Mouse (Mus musculus) erythroblast, embryonic 14.5 days (primary cell): ENCODE data around the gene Cenpt. TPM values are rescaled to one million over a fixed set of nuclear protein-coding genes. Genes with fewer than 3 reads are reported as not detected.

Source experiments
- H3K27me3 ChIP-seq: 2 replicates; pipeline ENCODE4 v1.6.1; 2012; ENCODE audit warnings: inconsistent platforms; ENCODE audit not compliant: control insufficient read depth
- H3K36me3 ChIP-seq: 2 replicates; pipeline ENCODE4 v1.6.1; 2012; ENCODE audit warnings: mild to moderate bottlenecking, inconsistent platforms; ENCODE audit not compliant: control insufficient read depth
- H3K4me1 ChIP-seq: 2 replicates; pipeline ENCODE4 v1.6.1; 2012; ENCODE audit warnings: inconsistent platforms; ENCODE audit not compliant: control insufficient read depth
- H3K4me3 ChIP-seq: replicated peaks from 2 replicates; pipeline ENCODE3; 2012; ENCODE audit warnings: moderate library complexity, mild to moderate bottlenecking, inconsistent platforms
- H3K9me3 ChIP-seq: 2 replicates; pipeline ENCODE4 v1.6.1; 2012; ENCODE audit warnings: low read length, inconsistent platforms, mixed read lengths; ENCODE audit not compliant: control insufficient read depth
- GATA1 ChIP-seq: IDR thresholded peaks from 2 replicates; pipeline ENCODE4 v1.6.1; 2012; ENCODE audit warnings: low read length, inconsistent platforms, mixed read lengths
- TAL1 ChIP-seq: IDR thresholded peaks from 3 replicates; pipeline ENCODE4 v1.6.1; 2012; ENCODE audit warnings: low read length, inconsistent platforms, mixed read lengths
- polyA plus RNA-seq: library from polyadenylated mRNA; stranded (reverse); fragments of >175 nt; gene quantifications from 2 replicates; pipeline ENCODE4 v1.2.3, GENCODE M21; 2012

The Cenpt gene
- polyA plus RNA-seq, 1 experiment, result 7.1 TPM

DNA sequence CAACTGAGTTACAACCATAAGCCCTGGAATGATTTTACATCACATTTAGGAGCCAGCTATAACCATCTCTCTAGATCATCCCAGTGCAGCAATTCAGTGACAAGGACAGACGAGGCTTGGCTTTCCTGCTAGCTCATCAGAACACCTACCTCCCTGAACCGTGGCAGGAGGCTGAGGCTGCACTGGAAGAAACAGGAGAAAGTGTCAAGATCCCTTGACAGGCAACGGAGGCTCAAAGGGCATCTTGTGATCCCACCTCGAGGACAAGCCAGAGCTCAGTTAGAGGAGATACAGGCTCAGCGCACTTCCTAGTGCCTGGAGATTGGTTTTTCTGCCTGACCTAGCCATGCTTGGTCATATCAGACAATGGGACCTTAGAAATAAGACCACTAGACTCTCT lies 40.6 kb downstream of the Cenpt start:
- H3K36me3 ChIP-seq, result peaks cover 96% of the 10 kb centered on the region
- H3K4me1 ChIP-seq, result peaks cover 90% of the 10 kb centered on the region
- TF ChIP-seq TAL1 (no peak), GATA1 (no peak)
- no peaks in the 10 kb centered on the region for H3K27me3 ChIP-seq
- peak overlapping the region; percentile 45 for H3K4me3 ChIP-seq
- H3K9me3 ChIP-seq, result no peaks in the 10 kb centered on the region

GRCm38 (mm10) chr8:105811543-105811942 lies 41.5 kb downstream of the Cenpt start:
- Histone ChIP-seq H3K4me1 (peaks cover 91% of the 10 kb centered on the region), H3K36me3 (peaks cover 96% of the 10 kb centered on the region), H3K9me3 (no peaks in the 10 kb centered on the region), H3K27me3 (no peaks in the 10 kb centered on the region), H3K4me3 (peak overlapping the region; percentile 45)
- no peak for TF ChIP-seq TAL1
- no peak for TF ChIP-seq GATA1

DNA sequence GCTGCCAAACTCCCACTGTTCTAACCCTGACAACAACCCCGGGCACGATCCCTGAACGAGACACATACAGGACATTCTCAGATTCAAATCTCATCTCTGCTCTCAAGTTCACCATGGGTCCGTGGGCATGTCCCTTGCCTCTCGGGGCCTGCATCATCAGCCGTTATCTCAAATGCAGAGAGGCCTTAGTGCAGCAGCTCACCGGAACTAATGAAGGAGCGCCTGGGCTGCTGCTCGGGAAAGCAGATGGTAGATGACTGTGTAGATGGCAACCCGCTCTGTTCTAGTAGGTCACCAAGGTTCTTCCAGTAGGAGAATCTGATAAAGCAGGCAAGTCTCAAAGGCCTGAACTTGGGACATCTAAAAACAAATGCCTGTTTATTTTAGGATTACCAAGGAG lies 42.0 kb downstream of the Cenpt start:
- H3K36me3 ChIP-seq, result peaks cover 98% of the 10 kb centered on the region
- TF ChIP-seq GATA1, result peak; percentile 44
- TF ChIP-seq TAL1, result no peak
- peak overlapping the region; percentile 45 for H3K4me3 ChIP-seq
- peaks cover 93% of the 10 kb centered on the region for H3K4me1 ChIP-seq
- no peaks in the 10 kb centered on the region for H3K27me3 ChIP-seq
- no peaks in the 10 kb centered on the region for H3K9me3 ChIP-seq

DNA sequence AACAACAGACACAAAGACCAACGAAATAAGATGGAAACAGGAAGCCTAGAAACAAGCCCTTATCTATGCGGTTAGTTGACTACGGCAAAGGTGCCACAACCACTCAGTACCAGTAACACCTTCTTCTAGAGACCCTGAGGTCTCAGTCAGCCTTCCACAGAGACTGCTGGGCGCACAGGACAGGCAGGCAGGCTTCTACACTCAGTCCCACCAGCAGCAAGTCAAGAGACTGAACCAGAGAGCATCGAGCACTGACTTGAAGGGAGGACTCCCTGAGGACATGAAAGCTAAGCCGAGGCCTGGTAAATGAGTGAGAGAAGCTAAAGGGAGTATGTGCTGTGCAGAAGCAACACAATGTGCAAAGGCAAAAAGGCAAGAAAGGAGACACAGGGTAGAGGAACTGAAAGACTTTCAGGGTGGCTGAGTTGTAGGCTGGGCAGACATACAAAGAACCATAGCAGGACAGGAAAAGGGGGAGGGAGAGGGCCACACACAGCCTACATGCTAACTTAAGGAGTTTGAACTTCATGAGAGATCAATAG lies 42.8 kb downstream of the Cenpt start:
- Histone ChIP-seq H3K4me1 (peaks cover 94% of the 10 kb centered on the region), H3K36me3 (peaks cover 98% of the 10 kb centered on the region), H3K27me3 (no peaks in the 10 kb centered on the region)

DNA sequence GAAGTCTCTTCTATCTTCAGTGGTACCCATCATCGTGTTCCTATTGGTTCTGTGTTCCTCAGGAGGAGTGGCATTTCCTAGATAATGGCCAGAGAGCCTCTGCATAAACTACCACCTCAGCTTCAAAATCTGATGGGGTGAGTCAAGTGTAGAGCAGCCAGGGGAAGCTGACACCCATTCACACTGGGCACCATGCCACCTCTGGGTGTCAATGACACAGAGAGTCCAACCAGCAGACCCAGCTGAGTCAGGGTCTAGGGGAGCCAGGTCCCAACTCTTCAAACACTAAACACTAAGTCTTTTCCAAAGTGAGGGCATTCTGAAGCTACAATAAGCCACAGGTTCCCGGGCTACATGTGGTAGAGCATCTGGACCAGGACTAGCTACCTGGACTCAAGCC lies 44.6 kb downstream of the Cenpt start:
- peaks cover 93% of the 10 kb centered on the region for H3K4me1 ChIP-seq
- peak overlapping the region; percentile 6 for H3K4me3 ChIP-seq
- H3K36me3 ChIP-seq, result peaks cover 99% of the 10 kb centered on the region
- TF ChIP-seq TAL1 (no peak), GATA1 (no peak)
- no peaks in the 10 kb centered on the region for H3K27me3 ChIP-seq
- H3K9me3 ChIP-seq, result no peaks in the 10 kb centered on the region

More for the DNA sequence above, 42.8 kb downstream of the Cenpt start:
- TF ChIP-seq TAL1, result no peak
- no peak for TF ChIP-seq GATA1
- Histone ChIP-seq H3K9me3 (no peaks in the 10 kb centered on the region), H3K4me3 (peak overlapping the region; percentile 45)

DNA sequence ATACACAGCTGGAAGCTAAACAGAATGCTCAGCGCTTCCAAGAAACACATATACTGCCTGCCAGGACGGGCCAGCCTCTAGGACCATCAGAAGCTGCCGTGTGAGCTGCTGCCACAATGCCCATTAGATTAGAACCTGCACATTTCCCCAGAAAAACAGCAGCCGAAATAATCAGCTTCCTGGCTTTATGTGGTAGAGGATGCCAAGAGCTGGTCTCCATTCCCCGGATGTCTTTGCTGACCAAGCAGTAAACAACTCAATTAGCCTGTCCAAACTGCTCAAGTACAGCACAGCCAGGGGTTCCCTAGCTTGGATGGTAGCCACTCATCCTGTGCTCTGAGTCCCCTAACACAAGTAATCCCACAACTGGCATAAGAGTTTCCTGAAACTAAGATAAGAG lies 45.3 kb downstream of the Cenpt start:
- Histone ChIP-seq H3K27me3 (no peaks in the 10 kb centered on the region), H3K36me3 (peaks cover 99% of the 10 kb centered on the region), H3K4me3 (peak overlapping the region; percentile 2), H3K9me3 (no peaks in the 10 kb centered on the region), H3K4me1 (peaks cover 93% of the 10 kb centered on the region)
- no peak for TF ChIP-seq GATA1
- no peak for TF ChIP-seq TAL1

DNA sequence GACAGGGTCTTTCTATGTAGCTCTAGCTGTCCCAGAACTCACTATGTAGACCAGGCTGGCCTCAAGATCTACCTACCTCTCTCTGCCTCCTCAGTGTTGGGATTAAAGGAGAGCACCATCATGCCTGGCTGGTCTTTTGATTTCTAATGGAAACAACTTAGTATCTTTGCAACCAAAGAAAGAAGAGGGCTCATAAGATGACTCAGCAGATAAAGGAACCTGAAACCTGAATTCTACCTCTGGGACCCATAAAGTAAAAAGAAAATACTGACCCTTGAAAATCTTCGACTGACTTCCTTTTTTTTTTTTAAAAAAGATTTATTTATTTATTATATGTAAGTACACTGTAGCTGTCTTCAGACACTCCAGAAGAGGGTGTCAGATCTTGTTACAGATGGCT lies 47.1 kb downstream of the Cenpt start:
- no peak overlapping the region for H3K4me3 ChIP-seq
- no peaks in the 10 kb centered on the region for H3K9me3 ChIP-seq
- H3K36me3 ChIP-seq, result peaks cover 98% of the 10 kb centered on the region
- TF ChIP-seq GATA1 (no peak), TAL1 (no peak)
- H3K27me3 ChIP-seq, result no peaks in the 10 kb centered on the region
- peaks cover 91% of the 10 kb centered on the region for H3K4me1 ChIP-seq

- Histone ChIP-seq H3K4me3 (peak overlapping the region; percentile 23), H3K36me3 (peaks cover 98% of the 10 kb centered on the region), H3K4me1 (peaks cover 91% of the 10 kb centered on the region), H3K9me3 (no peaks in the 10 kb centered on the region), H3K27me3 (no peaks in the 10 kb centered on the region)
- TF ChIP-seq GATA1 (no peak), TAL1 (no peak)
These were observed 47.7 kb downstream of the Cenpt start for GRCm38 (mm10) chr8:105805346-105805745.

DNA sequence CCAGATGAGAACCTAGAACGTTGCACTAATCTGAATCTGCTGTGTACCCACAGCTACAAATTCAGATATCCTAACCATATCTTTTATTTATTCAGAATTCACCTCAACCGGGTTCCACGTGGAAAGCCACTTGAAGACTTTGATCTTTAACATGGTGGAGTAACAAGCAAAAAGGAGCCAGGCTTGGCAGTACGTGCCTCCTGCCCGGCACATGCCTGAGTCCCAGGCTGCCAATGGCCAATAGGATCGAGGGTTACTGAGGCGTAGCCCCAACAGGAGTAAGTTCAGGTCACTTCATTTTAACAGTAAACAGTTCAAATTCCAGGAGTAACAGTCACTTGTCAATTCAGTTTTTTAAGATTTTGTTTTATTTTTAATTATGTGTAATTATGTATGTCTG lies 48.3 kb downstream of the Cenpt start:
- Histone ChIP-seq H3K9me3 (no peaks in the 10 kb centered on the region), H3K4me1 (peaks cover 92% of the 10 kb centered on the region), H3K36me3 (peaks cover 98% of the 10 kb centered on the region), H3K27me3 (no peaks in the 10 kb centered on the region), H3K4me3 (no peak overlapping the region)
- no peak for TF ChIP-seq TAL1
- TF ChIP-seq GATA1, result no peak
